ENCODE assay signal across 8 mouse cellular contexts in genomic region chr17:84958986-84959664, GRCm38 (mm10). TPM values are rescaled to one million over a fixed set of nuclear protein-coding genes. Genes with fewer than 3 reads are reported as not detected.
DNase-seq lines count a peak whose midpoint lies in the region; ATAC-seq and TF ChIP-seq lines count a peak whose summit lies in the region.

No protein-coding gene starts in this region.

- no peaks in the 10 kb centered on the region for H3K36me3 ChIP-seq in heart, embryonic 12.5 days
- H3K36me3 ChIP-seq in ES-Bruce4 (ENCODE audit: control insufficient read depth, insufficient read depth, low read length, poor library complexity, severe bottlenecking) = peaks cover 2% of the 10 kb centered on the region
- H3K36me3 ChIP-seq in forebrain, postnatal 0 days (ENCODE audit: insufficient read depth) = no peaks in the 10 kb centered on the region
- H3K36me3 ChIP-seq in liver, postnatal 0 days (replicated peaks; ENCODE audit: insufficient read depth, low read length) = 0 out of 2 replicates have a peak, but pooled peaks cover 3% of the 10 kb centered on the region

- 25% methylated on average over 6 of the region's 6 CpGs for WGBS in heart, embryonic 12.5 days
- WGBS in forebrain, postnatal 0 days = 29% methylated on average over 6 of the region's 6 CpGs
- 15% methylated on average over 6 of the region's 6 CpGs for WGBS in liver, postnatal 0 days (ENCODE audit: insufficient replicate concordance)

- no peak for TF ChIP-seq POLR2A in ES-Bruce4 (IDR thresholded peaks at IDR 0.05; ENCODE audit: insufficient read depth, low read length)

- peak overlapping the region; percentile 95 for H3K4me3 ChIP-seq in heart, embryonic 12.5 days
- H3K4me3 ChIP-seq in ES-Bruce4 (ENCODE audit: low read depth, low read length) = peak overlapping the region; percentile 78
- H3K4me3 ChIP-seq in forebrain, postnatal 0 days (ENCODE audit: low read depth, low read length) = peak overlapping the region; percentile 89
- peak overlapping the region; percentile 97 for H3K4me3 ChIP-seq in liver, postnatal 0 days (ENCODE audit: low read depth, low read length)

- H3K9me3 ChIP-seq in heart, embryonic 12.5 days (replicated peaks) = no peaks in the 10 kb centered on the region
- no peaks in the 10 kb centered on the region for H3K9me3 ChIP-seq in ES-Bruce4 (replicated peaks; ENCODE audit: control insufficient read depth, insufficient read depth, low read length, poor library complexity, severe bottlenecking)
- H3K9me3 ChIP-seq in forebrain, postnatal 0 days (ENCODE audit: low read length) = no peaks in the 10 kb centered on the region
- H3K9me3 ChIP-seq in liver, postnatal 0 days (ENCODE audit: low read length) = no peaks in the 10 kb centered on the region

- no peak for ATAC-seq in heart, embryonic 12.5 days (ENCODE audit: insufficient number of reproducible peaks, low FRiP score)
- ATAC-seq in forebrain, postnatal 0 days = no peak
- no peak for ATAC-seq in liver, postnatal 0 days

- no peak overlapping the region for H3K27ac ChIP-seq in heart, embryonic 12.5 days (ENCODE audit: poor library complexity, severe bottlenecking)
- no peak overlapping the region for H3K27ac ChIP-seq in ES-Bruce4 (ENCODE audit: insufficient read depth, low read length)
- H3K27ac ChIP-seq in forebrain, postnatal 0 days (ENCODE audit: low read depth, low read length) = no peak overlapping the region
- peak overlapping the region; percentile 98 for H3K27ac ChIP-seq in liver, postnatal 0 days (ENCODE audit: low read depth)

- no peak for TF ChIP-seq CTCF in ES-Bruce4 (IDR thresholded peaks at IDR 0.05; ENCODE audit: low read depth, low read length)
- TF ChIP-seq CTCF in forebrain, postnatal 0 days (IDR thresholded peaks at IDR 0.05; ENCODE audit: low read depth) = no peak
- no peak for TF ChIP-seq CTCF in liver, postnatal 0 days (IDR thresholded peaks at IDR 0.05; ENCODE audit: low read depth)

- DNase-seq in heart, postnatal 10 days = no peak
- no peak for DNase-seq in forebrain, postnatal 0 days
- DNase-seq in liver, postnatal 0 days = no peak
- DNase-seq in thymus, postnatal 14 days = no peak
- DNase-seq in layer of hippocampus, adult 8-10 months (ENCODE audit: low spot score in 2 of 2) = no peak
- no peak for DNase-seq in kidney, postnatal 25 days

- intact Hi-C loops in heart, postnatal 10 days (cut with DNase I) = loop anchor here (5.0 kb wide), 2 partner anchors 82 to 133 kb away; partner anchors contain the start of genes Camkmt and Prepl

- peaks cover 26% of the 10 kb centered on the region for H3K4me1 ChIP-seq in heart, embryonic 12.5 days (replicated peaks)
- no peaks in the 10 kb centered on the region for H3K4me1 ChIP-seq in ES-Bruce4 (ENCODE audit: control insufficient read depth, insufficient read depth, low read length)
- H3K4me1 ChIP-seq in forebrain, postnatal 0 days (ENCODE audit: insufficient read depth) = peaks cover 13% of the 10 kb centered on the region
- peaks cover 25% of the 10 kb centered on the region for H3K4me1 ChIP-seq in liver, postnatal 0 days (ENCODE audit: insufficient read depth)

- no peak for TF ChIP-seq EP300 in ES-Bruce4 (IDR thresholded peaks at IDR 0.05; ENCODE audit: insufficient read depth, low read depth, low read length)
- TF ChIP-seq EP300 in liver, postnatal 0 days (IDR thresholded peaks at IDR 0.05; ENCODE audit: low read depth) = no peak

- peak overlapping the region; percentile 70 for H3K4me2 ChIP-seq in heart, embryonic 12.5 days
- peak overlapping the region; percentile 68 for H3K4me2 ChIP-seq in forebrain, postnatal 0 days (ENCODE audit: low read depth)
- peak overlapping the region; percentile 78 for H3K4me2 ChIP-seq in liver, postnatal 0 days (ENCODE audit: low read depth, low read length)

- H3K9ac ChIP-seq in heart, embryonic 12.5 days = peak overlapping the region; percentile 99
- H3K9ac ChIP-seq in ES-Bruce4 (ENCODE audit: low read depth, poor library complexity, severe bottlenecking) = peak overlapping the region; percentile 96
- H3K9ac ChIP-seq in forebrain, postnatal 0 days = no peak overlapping the region
- peak overlapping the region; percentile 99 for H3K9ac ChIP-seq in liver, postnatal 0 days (replicated peaks)

- H3K27me3 ChIP-seq in heart, embryonic 12.5 days (replicated peaks) = no peaks in the 10 kb centered on the region
- H3K27me3 ChIP-seq in ES-Bruce4 (ENCODE audit: control insufficient read depth, insufficient read depth, low read length, poor library complexity, severe bottlenecking) = no peaks in the 10 kb centered on the region
- no peaks in the 10 kb centered on the region for H3K27me3 ChIP-seq in forebrain, postnatal 0 days (ENCODE audit: insufficient read depth, low read length)
- H3K27me3 ChIP-seq in liver, postnatal 0 days (ENCODE audit: insufficient read depth, low read length) = no peaks in the 10 kb centered on the region

RNA-seq across cellular contexts. Expression of gene Ppm1b, which starts 2.6 kb away (rescaled TPM):
- 73.9 and 78.9 TPM in 2 replicates for polyA plus RNA-seq in heart, embryonic 12.5 days (2016; fragmentation: Nextera tagmentation; extraction: Ambion mirVana)
- 10 to 100 TPM; 88.4 to 88.8 TPM for total RNA-seq in heart, postnatal 10 days (2021)
- polyA plus RNA-seq in ES-Bruce4 (2011; ENCODE audit: insufficient read depth, insufficient read length, low read depth, missing spikeins) = 147 and 150 TPM in 2 replicates
- 49.1 and 68.8 TPM in 2 replicates for total RNA-seq in forebrain, postnatal 0 days (2014; rRNA removed)
- polyA plus RNA-seq in forebrain, postnatal 0 days (2015; fragmentation: Nextera tagmentation; extraction: Ambion mirVana) = 49.5 and 62.9 TPM in 2 replicates
- polyA plus RNA-seq in liver, postnatal 0 days (2015; fragmentation: Nextera tagmentation; extraction: Ambion mirVana) = 41.6 and 46.3 TPM in 2 replicates
- 100 to 1,000 TPM; 114 to 117 (median 116) TPM for total RNA-seq in layer of hippocampus, adult 8-10 months (2022)
